Mouse (Mus musculus) olfactory bulb, adult 2 months (tissue): ENCODE data around the gene Ntrk3. TPM values are rescaled to one million over a fixed set of nuclear protein-coding genes. Genes with fewer than 3 reads are reported as not detected.

Experiments used
- H3K27ac ChIP-seq: fragments of 200-500 bp; 2 replicates; pipeline ENCODE4 v1.5.1; 2012; ENCODE audit warnings: low read depth, low read length; ENCODE audit not compliant: insufficient read depth
- H3K4me1 ChIP-seq: fragments of 200-500 bp; 2 replicates; pipeline ENCODE4 v1.6.1; 2012; ENCODE audit warnings: low read length; ENCODE audit not compliant: control insufficient read depth, insufficient read depth
- H3K4me3 ChIP-seq: fragments of 200-500 bp; 2 replicates; pipeline ENCODE4 v1.5.1; 2012; ENCODE audit warnings: mild to moderate bottlenecking, low read depth, low read length, moderate library complexity; ENCODE audit not compliant: insufficient read depth
- CTCF ChIP-seq: fragments of 200-500 bp; IDR thresholded peaks from 2 replicates; pipeline ENCODE4 v1.5.1; 2012; ENCODE audit warnings: low read depth, mild to moderate bottlenecking, low read length, moderate library complexity; ENCODE audit not compliant: insufficient read depth
- POLR2A ChIP-seq: fragments of 200-500 bp; IDR thresholded peaks from 2 replicates; pipeline ENCODE4 v1.6.1; 2012; ENCODE audit warnings: mild to moderate bottlenecking, low read depth, low read length, moderate library complexity; ENCODE audit not compliant: insufficient read depth
- WGBS: fragments of 180-500 bp; shearing (Covaris S2); methylation state at CpG from one replicate; pipeline ENCODE4 v1.1.7; 2018; 5-methylcytosine and 5-hydroxymethylcytosine counted together
- polyA plus RNA-seq: library from polyadenylated mRNA; stranded (reverse); fragments of >200 nt; gene quantifications from 2 replicates; pipeline ENCODE4 v1.2.4, GENCODE M21; 2012; ENCODE audit warnings: low replicate concordance; ENCODE audit not compliant: missing spikeins, insufficient read depth, insufficient read length

The Ntrk3 gene
- polyA plus RNA-seq, 1 experiment, result 50.1 TPM

- no peak overlapping the region for H3K4me3 ChIP-seq
- no peak overlapping the region for H3K27ac ChIP-seq
- 64% methylated on average over 1 of the region's 1 CpGs for WGBS
- H3K4me1 ChIP-seq, result peaks cover 6% of the 10 kb centered on the region
- no peak for TF ChIP-seq CTCF
- no peak for TF ChIP-seq POLR2A
Measured at GRCm38 (mm10) chr7:78693148-78693547, 44.7 kb downstream of the Ntrk3 start.

- Histone ChIP-seq H3K4me3 (no peak overlapping the region), H3K27ac (peak overlapping the region; percentile 92), H3K4me1 (peaks cover 6% of the 10 kb centered on the region)
- TF ChIP-seq CTCF, result no peak
- no peak for TF ChIP-seq POLR2A
- 24% methylated on average over 3 of the region's 3 CpGs for WGBS
Measured at GRCm38 (mm10) chr7:78690956-78691355, 46.9 kb downstream of the Ntrk3 start.

- 85% methylated on average over 6 of the region's 6 CpGs for WGBS
- TF ChIP-seq POLR2A (no peak), CTCF (no peak)
Measured at GRCm38 (mm10) chr7:78684943-78685342, 52.9 kb downstream of the Ntrk3 start.

GRCm38 (mm10) chr7:78680871-78681270 is 56.9 kb downstream of the Ntrk3 start:
- WGBS, result 72% methylated on average over 2 of the region's 2 CpGs
- TF ChIP-seq POLR2A (no peak), CTCF (no peak)
- no peaks in the 10 kb centered on the region for H3K4me1 ChIP-seq
- no peak overlapping the region for H3K4me3 ChIP-seq
- H3K27ac ChIP-seq, result no peak overlapping the region

More at GRCm38 (mm10) chr7:78684943-78685342, 52.9 kb downstream of the Ntrk3 start:
- Histone ChIP-seq H3K4me3 (no peak overlapping the region), H3K27ac (no peak overlapping the region), H3K4me1 (no peaks in the 10 kb centered on the region)

- Histone ChIP-seq H3K4me3 (peak overlapping the region; percentile 22; the same call in 1 of the 2 replicates), H3K4me1 (peaks cover 8% of the 10 kb centered on the region; the same call in 1 of the 2 replicates), H3K27ac (peak overlapping the region; percentile 37; the same call in 1 of the 2 replicates)
- 58% methylated on average over 16 of the region's 16 CpGs for WGBS
- TF ChIP-seq POLR2A (no peak), CTCF (no peak)
Measured at GRCm38 (mm10) chr7:78669407-78669806, 68.4 kb downstream of the Ntrk3 start.

GRCm38 (mm10) chr7:78668916-78669315 is 68.9 kb downstream of the Ntrk3 start:
- TF ChIP-seq CTCF (no peak), POLR2A (no peak)
- whole genome bisulfite sequencing, result 55% methylated on average over 6 of the region's 6 CpGs
- Histone ChIP-seq H3K4me1 (peaks cover 8% of the 10 kb centered on the region; the same call in 1 of the 2 replicates), H3K4me3 (peak overlapping the region; percentile 22; the same call in 1 of the 2 replicates), H3K27ac (peak overlapping the region; percentile 51; the same call in 1 of the 2 replicates)

GRCm38 (mm10) chr7:78668003-78668635 is 69.7 kb downstream of the Ntrk3 start:
- Histone ChIP-seq H3K4me3 (no peak overlapping the region), H3K4me1 (peaks cover 8% of the 10 kb centered on the region; the same call in 1 of the 2 replicates), H3K27ac (0 out of 2 replicates have a peak overlapping the region, but pooled peaks have one; percentile 31)
- WGBS, result 62% methylated on average over 6 of the region's 6 CpGs
- TF ChIP-seq POLR2A (no peak), CTCF (no peak)

- Histone ChIP-seq H3K4me3 (no peak overlapping the region), H3K27ac (no peak overlapping the region), H3K4me1 (0 out of 2 replicates have a peak, but pooled peaks cover 3% of the 10 kb centered on the region)
- TF ChIP-seq POLR2A (no peak), CTCF (no peak)
- 60% methylated on average over 7 of the region's 7 CpGs for WGBS
Measured at GRCm38 (mm10) chr7:78660832-78661231, 77.0 kb downstream of the Ntrk3 start.

GRCm38 (mm10) chr7:78659846-78660245 is 78.0 kb downstream of the Ntrk3 start:
- TF ChIP-seq CTCF (no peak), POLR2A (no peak)
- Histone ChIP-seq H3K4me1 (0 out of 2 replicates have a peak, but pooled peaks cover 3% of the 10 kb centered on the region), H3K27ac (no peak overlapping the region), H3K4me3 (no peak overlapping the region)
- WGBS, result 91% methylated on average over 2 of the region's 2 CpGs
